Mouse (Mus musculus) gastrocnemius, adult 2 months (tissue): ENCODE measurements at regions not wholly inside any gene's neighbourhood (a gene's known extent, or its start where the extent isn't known, plus 50 kb on each side); places are given as distances from the start of the nearest gene placed in this dataset.

Experiments
- DNase-seq: peaks from one replicate; pipeline ENCODE4 v3.0.0; 2022
- H3K27ac ChIP-seq: fragments of 200-600 bp; 2 replicates; pipeline ENCODE4 v1.8.1; 2022; ENCODE audit warnings: mild to moderate bottlenecking
- H3K4me3 ChIP-seq: fragments of 200-600 bp; 2 replicates; pipeline ENCODE4 v1.8.1; 2022; ENCODE audit warnings: mild to moderate bottlenecking, moderate library complexity
- CTCF ChIP-seq: fragments of 200-600 bp; IDR thresholded peaks from 2 replicates; pipeline ENCODE4 v1.8.1; 2022; ENCODE audit warnings: antibody characterized with exemption, mild to moderate bottlenecking, moderate library complexity
- intact Hi-C: fragments of 180-260 bp; cut with DNase I; formaldehyde crosslinking; loops from one replicate; pipeline ENCODE4 v1.15.1; 2025

GRCm38 (mm10) chr6:11503136-11503535, 404.2 kb downstream of the Ndufa4 start:
- intact Hi-C loops, result no loop called here
- no peak for TF ChIP-seq CTCF
- no peak for DNase-seq
- Histone ChIP-seq H3K27ac (no peak overlapping the region), H3K4me3 (no peak overlapping the region)

GRCm38 (mm10) chr6:11494427-11494826, 412.9 kb downstream of the Ndufa4 start:
- TF ChIP-seq CTCF, result no peak
- no peak overlapping the region for H3K27ac ChIP-seq

GRCm38 (mm10) chr6:11476950-11477349, 430.3 kb downstream of the Ndufa4 start:
- TF ChIP-seq CTCF, result no peak
- no peak for DNase-seq
- H3K27ac ChIP-seq, result no peak overlapping the region
- no peak overlapping the region for H3K4me3 ChIP-seq
- intact Hi-C loops, result no loop called here

More at GRCm38 (mm10) chr6:11494427-11494826, 412.9 kb downstream of the Ndufa4 start:
- intact Hi-C loops, result no loop called here
- no peak overlapping the region for H3K4me3 ChIP-seq
- no peak for DNase-seq
